Mouse (Mus musculus) heart, adult 2 months (tissue): ENCODE data around the gene Cx3cl1.

ENCODE experiments used
- CTCF ChIP-seq: fragments of 200-600 bp; IDR thresholded peaks from 2 replicates; pipeline ENCODE4 v1.8.1; 2022; ENCODE audit warnings: antibody characterized with exemption, mild to moderate bottlenecking, moderate library complexity
- EP300 ChIP-seq: fragments of 200-500 bp; IDR thresholded peaks from 2 replicates; pipeline ENCODE4 v1.6.1; 2011; ENCODE audit warnings: low read depth, low read length, control low read depth; ENCODE audit not compliant: insufficient read depth

DNA sequence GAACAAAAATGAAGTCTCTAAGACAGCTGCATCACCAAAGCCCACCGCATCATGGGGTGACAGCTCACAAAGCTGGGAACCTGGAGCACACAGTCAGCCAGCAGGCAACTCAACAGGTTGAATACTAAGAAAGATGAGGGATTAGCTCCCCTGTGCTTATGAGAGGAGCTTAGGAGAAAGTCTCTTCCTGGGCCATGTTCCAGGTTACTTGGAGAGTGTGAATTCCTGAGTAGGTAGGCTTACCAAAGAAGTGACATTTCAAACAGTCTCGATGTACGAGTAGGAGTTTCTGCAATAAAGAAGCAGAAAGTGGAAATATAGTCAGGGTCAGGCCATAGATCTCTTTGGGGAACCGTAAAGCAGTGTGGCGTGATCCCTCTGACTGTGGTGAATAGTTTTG lies 27.3 kb upstream of the Cx3cl1 start:
- TF ChIP-seq CTCF (no peak), EP300 (no peak)
